Mouse (Mus musculus) CH12F3 (cell line): ENCODE measurements at regions not wholly inside any gene's neighbourhood (a gene's known extent, or its start where the extent isn't known, plus 50 kb on each side); places are given as distances from the start of the nearest gene placed in this dataset.

ENCODE experiments used
- in situ Hi-C: fragments of 300-500 bp; cut with MboI; formaldehyde crosslinking; loops from 2 replicates; pipeline ENCODE4 v1.14.3; 2020; ENCODE audit warnings: low sequenced_read_pairs

DNA sequence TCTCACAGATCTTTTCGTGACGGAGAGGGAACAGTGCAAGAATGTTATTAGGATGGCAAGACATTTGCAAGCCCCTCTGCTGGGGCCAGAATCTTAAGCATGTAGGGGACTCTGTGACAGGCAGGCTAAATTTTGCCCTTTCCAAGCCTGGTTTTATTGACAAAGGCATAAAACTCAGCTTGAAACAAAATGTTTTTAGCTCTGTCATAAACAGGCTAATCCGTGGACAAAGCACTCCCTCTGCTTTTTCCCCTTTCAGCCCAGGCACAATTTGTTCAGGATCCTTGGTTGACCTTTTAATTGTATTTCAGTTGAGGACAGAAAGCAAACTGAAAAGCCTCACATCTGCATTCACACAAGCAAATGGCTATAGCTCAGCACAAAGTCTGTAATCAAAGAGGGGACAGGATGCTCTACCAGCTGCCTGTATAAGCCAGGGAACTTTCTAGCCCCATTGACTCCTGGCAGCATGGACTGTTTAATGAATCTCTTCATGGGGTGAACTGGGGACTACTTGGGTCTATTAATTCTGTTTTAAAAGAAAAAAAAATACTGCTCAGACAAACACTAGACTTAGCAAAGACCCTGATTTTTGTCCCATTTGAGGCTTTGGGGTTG lies 320.0 kb downstream of the 4930474N05Rik start:
- in situ Hi-C loops: no loop called here

DNA sequence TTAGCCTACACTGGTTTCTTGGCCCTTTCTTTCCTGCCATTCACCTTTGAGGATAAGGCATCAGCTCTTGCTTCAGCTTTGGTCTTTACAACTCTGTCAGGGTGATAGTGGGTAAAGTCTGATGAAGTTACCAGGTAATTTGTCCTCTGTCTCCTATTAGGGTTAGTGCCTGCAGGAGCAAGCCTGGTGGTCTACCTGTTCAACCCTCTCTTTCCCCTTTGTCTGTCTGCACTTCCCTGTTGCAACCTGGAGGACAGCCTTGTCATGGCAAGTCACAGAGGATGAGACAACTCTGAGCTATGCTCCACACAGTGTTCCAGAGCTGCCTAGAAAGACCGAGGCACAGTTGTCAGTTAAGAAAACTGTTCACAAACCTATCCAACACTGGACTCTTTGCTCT lies 319.5 kb downstream of the 4930474N05Rik start:
- in situ Hi-C loops: no loop called here
